Mouse (Mus musculus) ovary, postnatal 36 days (tissue): ENCODE data around the gene Utp14a.
A peak's percentile ranks its signal among the peaks of the same experiment; 100 is the strongest.
"Not testable (repeated sequence)": the region's sequence is repeated elsewhere in the genome, so short reads cannot be mapped to it uniquely, and the experiment has no call there.

Source experiments
- DNase-seq: peaks from one replicate; pipeline ENCODE4 v3.0.0; 2022; ENCODE audit warnings: low spot score, mixed read lengths

Utp14a gene

DNA sequence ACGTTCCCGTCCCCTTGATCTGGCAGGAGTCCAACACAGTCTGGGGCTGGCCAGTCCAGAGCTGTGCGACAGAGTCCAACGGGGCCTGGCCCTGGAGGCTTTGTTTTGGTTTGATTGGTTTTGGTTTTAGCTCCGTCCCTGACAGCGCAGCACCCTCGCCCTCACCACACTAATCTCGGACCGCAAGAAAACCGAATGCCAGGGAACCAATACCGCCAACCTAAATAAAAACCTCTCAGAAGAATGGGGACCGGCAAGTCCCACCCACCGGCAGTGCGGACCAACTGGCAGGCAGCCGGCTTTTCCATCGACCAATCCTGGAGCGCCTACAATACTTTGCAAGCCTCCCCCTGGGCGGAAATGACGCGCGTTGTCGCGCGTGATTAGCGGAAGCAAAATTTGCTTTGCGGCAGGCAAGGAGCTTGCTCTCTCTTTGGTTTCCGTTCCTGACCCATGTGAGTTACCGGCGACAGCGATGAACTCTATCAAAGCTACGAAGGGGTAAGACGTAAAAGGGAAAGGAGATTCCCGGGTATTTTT, at the start of gene Utp14a:
TSS of gene Utp14a (plus strand) at position 395 of the 540 bp plus-strand sequence.
- peak; percentile 93 for DNase-seq

- DNase-seq, result peak; percentile 19
Observed at GRCm38 (mm10) chrX:48207761-48208487, 48.7 kb upstream of the Utp14a start.

- peak; percentile 80 for DNase-seq
Observed at GRCm38 (mm10) chrX:48208519-48209185, 48.0 kb upstream of the Utp14a start, which contains the start of gene Zdhhc9. Gene Zdhhc9, minus strand, starts transcription at chrX:48208878.

DNA sequence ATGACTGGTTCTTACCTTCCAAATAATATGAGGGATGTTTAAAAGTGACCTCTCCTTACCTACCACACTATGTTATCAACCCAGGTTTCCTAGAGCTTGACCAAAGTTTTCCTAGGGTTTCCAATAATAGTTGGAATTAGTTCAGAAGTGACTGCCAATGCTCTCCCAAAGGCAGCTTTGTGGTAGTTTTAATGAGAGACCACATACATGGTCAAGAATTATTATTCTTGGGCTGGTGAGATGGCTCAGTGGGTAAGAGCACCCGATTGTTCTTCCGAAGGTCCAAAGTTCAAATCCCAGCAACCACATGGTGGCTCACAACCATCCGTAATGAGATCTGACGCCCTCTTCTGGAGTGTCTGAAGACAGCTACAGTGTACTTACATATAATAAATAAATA, 46.9 kb upstream of the Utp14a start:
- not testable (repeated sequence) for DNase-seq

GRCm38 (mm10) chrX:48219468-48219867, 37.2 kb upstream of the Utp14a start:
- DNase-seq, result no peak

- DNase-seq, result no peak
Observed at GRCm38 (mm10) chrX:48222706-48223105, 34.0 kb upstream of the Utp14a start.

DNA sequence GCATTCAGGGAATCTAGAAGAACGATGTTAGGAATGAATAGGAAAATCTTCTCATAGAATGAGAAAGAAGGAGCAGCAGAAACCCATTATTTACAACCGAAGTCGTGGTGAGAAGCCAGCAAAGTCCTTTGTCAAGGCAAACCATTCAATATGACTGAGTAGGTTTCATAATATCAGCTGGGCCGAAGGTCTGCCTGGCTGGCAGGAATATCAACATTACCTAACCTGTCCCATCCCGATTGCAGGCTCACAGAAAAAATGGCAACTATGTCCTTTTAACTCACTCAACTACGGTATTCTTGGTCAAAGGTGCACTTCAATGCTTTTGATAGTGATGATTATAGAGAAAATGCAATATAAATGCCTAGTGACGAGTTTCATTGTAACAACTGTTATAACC, 30.4 kb upstream of the Utp14a start:
- no peak for DNase-seq

- no peak for DNase-seq
Observed at GRCm38 (mm10) chrX:48234417-48234816, 22.2 kb upstream of the Utp14a start.

DNA sequence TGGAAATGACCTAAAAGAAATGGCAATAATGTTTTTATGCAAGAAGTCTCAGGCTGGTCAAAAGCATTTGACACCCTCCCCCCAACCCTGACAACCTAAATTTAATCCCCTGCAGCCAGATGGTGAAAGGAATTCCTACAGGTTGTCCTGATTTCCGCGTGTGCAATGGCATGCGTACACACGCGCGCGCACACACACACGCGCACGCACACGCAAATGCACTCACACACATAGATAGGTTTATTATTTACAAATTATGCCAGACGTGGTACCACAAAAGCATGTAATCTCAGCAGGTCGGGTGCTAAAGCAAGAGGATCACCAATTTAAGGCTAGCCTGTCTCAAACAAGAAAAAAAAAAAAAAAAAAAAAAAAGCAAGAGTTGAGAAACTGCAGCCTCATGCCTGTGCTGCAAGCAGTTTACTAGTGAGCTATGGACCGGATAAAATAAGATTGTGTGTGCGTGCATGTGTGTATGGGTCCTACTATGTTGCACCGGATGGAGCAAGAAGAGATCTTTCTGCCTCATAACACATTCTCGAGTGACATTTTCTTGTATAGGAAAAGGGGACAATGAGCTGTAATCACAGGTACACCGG, 733 bp upstream of the Utp14a start:
- no peak for DNase-seq

GRCm38 (mm10) chrX:48257011-48257410, 349 bp downstream of the Utp14a start:
- no peak for DNase-seq

GRCm38 (mm10) chrX:48271671-48272070, 15.0 kb downstream of the Utp14a start:
- no peak for DNase-seq

DNA sequence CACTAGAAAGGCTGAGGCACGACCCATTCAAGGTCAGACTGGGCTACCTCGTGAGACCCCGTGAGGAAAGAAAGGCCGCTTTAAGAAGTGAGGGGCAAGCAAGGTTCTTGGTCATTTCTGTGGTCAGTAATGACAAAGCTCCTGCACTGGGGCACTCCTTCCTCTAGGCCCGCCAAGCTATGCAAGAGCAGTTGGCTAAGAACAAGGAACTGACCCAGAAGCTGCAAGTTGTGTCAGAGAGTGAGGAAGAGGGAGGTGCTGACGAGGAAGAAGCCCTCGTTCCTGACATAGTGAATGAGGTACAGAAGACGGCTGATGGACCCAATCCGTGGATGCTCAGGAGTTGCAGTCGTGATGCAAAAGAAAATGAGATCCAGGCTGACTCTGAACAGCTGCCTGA, 18.0 kb downstream of the Utp14a start:
- DNase-seq, result no peak

GRCm38 (mm10) chrX:48278103-48278502, 21.4 kb downstream of the Utp14a start:
- DNase-seq, result no peak

- DNase-seq, result peak; percentile 75
Observed at GRCm38 (mm10) chrX:48284386-48285005, 27.8 kb downstream of the Utp14a start.

DNA sequence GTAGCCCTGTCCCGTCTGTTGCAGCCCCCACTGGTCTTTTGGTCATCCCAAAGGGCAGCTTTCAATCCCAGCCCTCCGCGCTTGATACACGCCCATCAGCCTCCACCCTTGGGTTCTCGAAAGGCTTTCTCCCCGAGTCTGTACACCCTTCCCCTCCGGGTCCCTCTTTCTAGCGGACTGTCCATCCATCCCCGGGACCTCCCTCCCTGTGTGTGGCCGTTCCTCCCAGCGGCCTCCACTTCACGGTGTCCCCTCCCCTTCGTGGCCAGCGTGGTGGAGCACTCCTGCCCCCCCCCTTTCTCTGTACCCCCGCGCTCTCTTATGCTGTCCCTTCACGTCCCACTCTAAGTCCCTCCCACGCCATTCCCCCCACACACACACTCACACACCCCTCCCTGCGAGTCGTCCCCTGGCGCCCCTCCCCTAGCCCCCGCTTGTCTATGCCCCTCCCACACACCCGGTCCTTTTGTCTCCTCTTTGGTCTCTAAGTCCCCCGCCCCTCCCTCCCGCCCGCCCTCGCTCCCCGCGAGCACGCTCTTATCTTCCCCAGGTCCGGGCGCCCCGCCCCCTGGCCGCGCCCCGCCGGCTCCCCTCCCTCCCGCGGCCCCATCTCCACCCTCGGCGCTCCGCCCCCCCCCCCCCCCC, 28.5 kb downstream of the Utp14a start:
- DNase-seq, result peak; percentile 74

DNA sequence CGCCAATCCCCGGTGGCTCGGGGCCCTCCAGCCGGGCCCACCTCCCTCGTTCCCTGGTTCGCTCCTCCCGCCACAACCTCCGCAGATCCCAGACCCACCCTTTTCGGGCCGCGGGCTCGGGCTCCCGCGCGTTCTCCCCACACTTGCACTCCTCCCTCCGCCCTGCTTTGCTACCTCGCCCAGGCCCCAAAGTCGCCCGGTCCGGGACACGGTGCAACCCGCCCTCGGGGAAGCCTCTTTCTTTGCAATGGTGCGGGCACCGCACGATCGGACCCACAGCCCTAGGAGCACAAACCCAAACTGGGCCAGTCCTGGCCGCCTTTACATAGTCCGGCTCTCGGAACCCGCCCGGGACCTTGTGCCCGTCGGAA, 29.0 kb downstream of the Utp14a start:
- DNase-seq, result no peak

- DNase-seq, result no peak
Observed at GRCm38 (mm10) chrX:48286488-48286887, 29.8 kb downstream of the Utp14a start.

DNA sequence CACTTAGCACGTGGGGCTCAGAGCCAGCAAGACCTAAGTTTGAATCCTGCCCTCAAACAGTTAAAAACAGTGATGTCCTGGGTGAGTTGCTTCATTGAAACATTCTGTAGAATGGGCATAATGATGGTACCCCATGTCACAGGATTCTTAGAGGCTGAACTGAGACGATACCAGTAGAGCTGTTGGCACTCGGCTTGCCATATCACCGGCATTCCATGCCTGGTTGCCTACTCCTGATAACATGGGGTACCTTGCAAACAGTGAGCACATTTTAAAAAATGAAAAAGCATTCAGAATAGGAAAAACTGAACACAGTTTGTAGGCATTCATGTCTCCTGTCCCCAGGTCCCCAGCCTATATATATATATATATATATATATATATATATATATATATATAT, 31.3 kb downstream of the Utp14a start:
- no peak for DNase-seq

DNA sequence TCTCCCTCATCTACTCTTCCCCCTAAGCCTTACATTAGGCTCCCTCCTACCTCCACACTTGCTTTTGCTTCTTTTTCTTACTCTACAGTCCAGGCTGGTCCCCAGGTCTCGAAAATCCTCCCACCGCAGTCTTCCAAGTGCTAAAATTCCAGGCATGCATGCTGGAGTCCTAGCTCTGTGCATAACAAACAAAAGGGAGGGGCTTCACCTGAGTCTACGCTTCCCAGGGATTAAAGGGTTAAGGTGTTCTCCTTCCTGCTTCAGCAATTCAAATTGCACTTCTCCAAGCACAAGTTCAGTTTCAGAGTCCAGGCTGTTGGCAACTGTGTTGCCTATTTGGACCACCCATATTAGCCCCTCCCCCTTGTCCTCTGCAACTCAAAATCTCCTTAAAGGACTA, 34.8 kb downstream of the Utp14a start:
- no peak for DNase-seq

GRCm38 (mm10) chrX:48305356-48305755, 48.7 kb downstream of the Utp14a start:
- no peak for DNase-seq

- no peak for DNase-seq
Observed at GRCm38 (mm10) chrX:48310706-48311517, 54.2 kb downstream of the Utp14a start.
